Mouse (Mus musculus): ENCODE measurements around the gene Tubgcp5. TPM values are rescaled to one million over a fixed set of nuclear protein-coding genes. Genes with fewer than 3 reads are reported as not detected.
"Not testable (repeated sequence)": the region's sequence is repeated elsewhere in the genome, so short reads cannot be mapped to it uniquely, and the experiment has no call there.

The Tubgcp5 gene
- total RNA-seq (2014; fragmentation: Nextera tagmentation), result 34.2 and 41.1 TPM in 2 replicates
- total RNA-seq (2017), result 31.8 and 36.2 TPM in 2 replicates

- ATAC-seq (replicated peaks; ENCODE audit: poor library complexity, severe bottlenecking), result peak; percentile 100
Observed at GRCm38 (mm10) chr7:55793952-55794603, at the start of gene Tubgcp5. Gene Tubgcp5, plus strand, starts transcription at chr7:55794154.

- ATAC-seq (replicated peaks; ENCODE audit: poor library complexity, severe bottlenecking), result no peak
Observed at GRCm38 (mm10) chr7:55744566-55745220, 49.3 kb upstream of the Tubgcp5 start.

GRCm38 (mm10) chr7:55750841-55751240, 43.1 kb upstream of the Tubgcp5 start:
- no peak for ATAC-seq (replicated peaks; ENCODE audit: poor library complexity, severe bottlenecking)

- ATAC-seq (replicated peaks; ENCODE audit: poor library complexity, severe bottlenecking), result no peak
Observed at GRCm38 (mm10) chr7:55759346-55759745, 34.6 kb upstream of the Tubgcp5 start.

GRCm38 (mm10) chr7:55767926-55768325, 26.0 kb upstream of the Tubgcp5 start, which contains the start of gene Siglech:
Gene Siglech, plus strand, starts transcription at chr7:55768178.
- ATAC-seq (replicated peaks; ENCODE audit: poor library complexity, severe bottlenecking), result peak; percentile 95

GRCm38 (mm10) chr7:55780011-55780410, 13.9 kb upstream of the Tubgcp5 start:
- ATAC-seq (replicated peaks; ENCODE audit: poor library complexity, severe bottlenecking), result no peak

- ATAC-seq (replicated peaks; ENCODE audit: poor library complexity, severe bottlenecking), result no peak
Observed at GRCm38 (mm10) chr7:55782493-55782892, 11.5 kb upstream of the Tubgcp5 start.

- peak; percentile 96 for ATAC-seq (replicated peaks; ENCODE audit: poor library complexity, severe bottlenecking)
Observed at GRCm38 (mm10) chr7:55784580-55784979, 9.4 kb upstream of the Tubgcp5 start.

GRCm38 (mm10) chr7:55790586-55790985, 3.4 kb upstream of the Tubgcp5 start:
- not testable (repeated sequence) for ATAC-seq (replicated peaks; ENCODE audit: poor library complexity, severe bottlenecking)

- no peak for ATAC-seq (replicated peaks; ENCODE audit: poor library complexity, severe bottlenecking)
Observed at GRCm38 (mm10) chr7:55792280-55792679, 1.7 kb upstream of the Tubgcp5 start.

GRCm38 (mm10) chr7:55793236-55793951, 560 bp upstream of the Tubgcp5 start:
- no peak for ATAC-seq (replicated peaks; ENCODE audit: poor library complexity, severe bottlenecking)

GRCm38 (mm10) chr7:55799981-55800380, 6.0 kb downstream of the Tubgcp5 start:
- no peak for ATAC-seq (replicated peaks; ENCODE audit: poor library complexity, severe bottlenecking)

- no peak for ATAC-seq (replicated peaks; ENCODE audit: poor library complexity, severe bottlenecking)
Observed at GRCm38 (mm10) chr7:55809967-55810366, 16.0 kb downstream of the Tubgcp5 start.

GRCm38 (mm10) chr7:55824468-55824867, 30.5 kb downstream of the Tubgcp5 start:
- no peak for ATAC-seq (replicated peaks; ENCODE audit: poor library complexity, severe bottlenecking)

GRCm38 (mm10) chr7:55827551-55827950, 33.6 kb downstream of the Tubgcp5 start:
- ATAC-seq (replicated peaks; ENCODE audit: poor library complexity, severe bottlenecking), result no peak

- no peak for ATAC-seq (replicated peaks; ENCODE audit: poor library complexity, severe bottlenecking)
Observed at GRCm38 (mm10) chr7:55836877-55837276, 42.9 kb downstream of the Tubgcp5 start.

GRCm38 (mm10) chr7:55841445-55841844, 47.5 kb downstream of the Tubgcp5 start, which contains the start of gene Cyfip1:
Gene Cyfip1, plus strand, starts transcription at chr7:55841745.
- no peak for ATAC-seq (replicated peaks; ENCODE audit: poor library complexity, severe bottlenecking)

- ATAC-seq (replicated peaks; ENCODE audit: poor library complexity, severe bottlenecking), result peak; percentile 94
Observed at GRCm38 (mm10) chr7:55841977-55842503, 48.1 kb downstream of the Tubgcp5 start.

- ATAC-seq (replicated peaks; ENCODE audit: poor library complexity, severe bottlenecking), result 0 out of 2 replicates have a peak, but pooled peaks have one; percentile 13
Observed at GRCm38 (mm10) chr7:55842504-55843152, 48.7 kb downstream of the Tubgcp5 start.

GRCm38 (mm10) chr7:55846606-55847312, 52.8 kb downstream of the Tubgcp5 start:
- no peak for ATAC-seq (replicated peaks; ENCODE audit: poor library complexity, severe bottlenecking)
